Mouse (Mus musculus) embryonic facial prominence, embryonic 14.5 days (tissue): ENCODE data around the gene Col9a3. TPM values are rescaled to one million over a fixed set of nuclear protein-coding genes. Genes with fewer than 3 reads are reported as not detected.

ENCODE experiments used
- polyA plus RNA-seq: library from polyadenylated mRNA; unstranded; fragments of >200 nt; fragmentation: Nextera tagmentation; extraction: Ambion mirVana; gene quantifications from 2 replicates; pipeline ENCODE4 v1.2.1, GENCODE M21; 2014

Gene Col9a3
- polyA plus RNA-seq, 1 experiment from 2014 or later: 164 TPM

Other genes starting within 250 kb of the Col9a3 start
- 1.4 and 1.9 TPM in 2 replicates for gene Slco4a1, start 141.5 kb upstream of the Col9a3 start, polyA plus RNA-seq
- gene Ntsr1, start 97.8 kb upstream of the Col9a3 start, polyA plus RNA-seq: 0.70 and 1.00 TPM in 2 replicates
- gene Mrgbp, start 16.5 kb upstream of the Col9a3 start, polyA plus RNA-seq: 23.4 and 29.3 TPM in 2 replicates
- 66.3 and 78.2 TPM in 2 replicates for gene Ogfr, start 8.5 kb upstream of the Col9a3 start, polyA plus RNA-seq
- gene Tcfl5, start 44.9 kb downstream of the Col9a3 start, polyA plus RNA-seq: 0.34 and 0.88 TPM in 2 replicates
- 26.0 and 27.8 TPM in 2 replicates for gene Dido1, start 112.2 kb downstream of the Col9a3 start, polyA plus RNA-seq
- gene Gid8, start 112.3 kb downstream of the Col9a3 start, polyA plus RNA-seq: 56.8 and 59.4 TPM in 2 replicates
- 1.5 and 2.9 TPM in 2 replicates for gene Slc17a9, start 127.5 kb downstream of the Col9a3 start, polyA plus RNA-seq
- 0.08 TPM in 1 of 2 replicates, not detected in the other for gene Bhlhe23, start 179.1 kb downstream of the Col9a3 start, polyA plus RNA-seq